Mouse (Mus musculus) embryonic fibroblast, embryonic 13.5 days (primary cell): Measurements from ENCODE around the gene Pcgf2.

Experiments used
- CTCF ChIP-seq: IDR thresholded peaks from 2 replicates; pipeline ENCODE4 v1.5.1; 2011; ENCODE audit warnings: mild to moderate bottlenecking, control low read depth, low read length, moderate library complexity, borderline replicate concordance; ENCODE audit not compliant: insufficient read depth
- POLR2A ChIP-seq: IDR thresholded peaks from 2 replicates; pipeline ENCODE4 v1.6.1; 2011; ENCODE audit warnings: low read depth, mild to moderate bottlenecking, control low read depth, low read length, moderate library complexity

DNA sequence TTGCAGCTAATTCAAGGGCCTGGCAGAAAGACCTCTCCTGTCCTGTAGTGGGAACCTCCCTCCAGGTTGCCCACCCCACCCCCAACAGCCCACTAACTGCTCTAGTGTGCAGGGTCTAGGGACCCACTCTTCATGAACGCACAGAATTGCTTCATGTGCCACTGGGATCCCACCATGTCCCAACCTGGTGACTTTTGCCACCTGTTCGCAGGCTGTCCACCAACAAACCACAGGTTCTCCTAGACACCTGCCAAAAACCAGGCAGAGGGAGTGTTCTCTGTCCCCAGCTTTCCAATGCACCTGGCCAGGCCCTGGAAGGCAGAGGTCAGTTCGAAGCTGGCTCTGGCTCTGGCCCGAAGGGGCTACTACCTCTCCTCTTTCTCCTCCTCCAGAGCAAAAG is 5.9 kb downstream of the Pcgf2 start:
- TF ChIP-seq POLR2A: no peak
- no peak for TF ChIP-seq CTCF
